Comparison of ENCODE assay signal across 20 mouse cellular contexts in genomic region chrX:134882334-134882733, GRCm38 (mm10).
A peak's percentile ranks its signal among the peaks of the same experiment; 100 is the strongest.
DNase-seq lines count a peak whose midpoint lies in the region; ATAC-seq and TF ChIP-seq lines count a peak whose summit lies in the region.
"Had no signal": no experiment of that assay in that cellular context is flagged by ENCODE, and none has a peak within 500 bp of the region (broad histone marks: within the 10 kb centered on the region; RNA-seq: fewer than 3 reads in every experiment).

No protein-coding gene starts in this region.

- no peak for TF ChIP-seq CTCF in heart, postnatal 0 days (IDR thresholded peaks at IDR 0.05; ENCODE audit: low read depth)

- H3K4me3 ChIP-seq in heart, postnatal 0 days (ENCODE audit: low read depth, low read length): no peak overlapping the region
- H3K4me3 ChIP-seq in brown adipose tissue, adult 24 weeks (ENCODE audit: insufficient read depth, low read depth, low read length): no peak overlapping the region
- H3K4me3 ChIP-seq in intestine, embryonic 16.5 days (ENCODE audit: low read length): no peak overlapping the region
- no peak overlapping the region for H3K4me3 ChIP-seq in stomach, embryonic 16.5 days (replicated peaks; ENCODE audit: low read length)
- no peak overlapping the region for H3K4me3 ChIP-seq in liver, embryonic 12.5 days
- H3K4me3 ChIP-seq: heart, embryonic 10.5 days; left cerebral cortex, adult 2 months had no signal

- no peak overlapping the region for H3K4me2 ChIP-seq in heart, postnatal 0 days (ENCODE audit: low read depth, low read length)
- no peak overlapping the region for H3K4me2 ChIP-seq in intestine, embryonic 16.5 days (ENCODE audit: low read depth, low read length)
- H3K4me2 ChIP-seq in stomach, embryonic 16.5 days (ENCODE audit: low read depth, low read length): no peak overlapping the region
- H3K4me2 ChIP-seq in liver, embryonic 12.5 days: no peak overlapping the region

- ATAC-seq in heart, postnatal 0 days (ENCODE audit: insufficient read depth, low read depth): no peak
- no peak for ATAC-seq in intestine, embryonic 16.5 days
- peak; percentile 62; the same call in 1 of the 2 replicates for ATAC-seq in stomach, embryonic 16.5 days (ENCODE audit: insufficient read depth, low FRiP score)
- ATAC-seq in liver, embryonic 12.5 days: no peak
- no peak for ATAC-seq in megakaryocyte-erythroid progenitor cell, adult 5-6 weeks (replicated peaks; ENCODE audit: low FRiP score, low TSS enrichment, poor library complexity, severe bottlenecking)
- ATAC-seq: forebrain, embryonic 14.5 days; hindbrain, embryonic 16.5 days; midbrain, embryonic 16.5 days had no signal

- H3K36me3 ChIP-seq in heart, postnatal 0 days (replicated peaks; ENCODE audit: control insufficient read depth, insufficient read depth, low read length): no peaks in the 10 kb centered on the region
- no peaks in the 10 kb centered on the region for H3K36me3 ChIP-seq in intestine, embryonic 16.5 days (ENCODE audit: control insufficient read depth, insufficient read depth, low read length)
- no peaks in the 10 kb centered on the region for H3K36me3 ChIP-seq in stomach, embryonic 16.5 days (ENCODE audit: control insufficient read depth, insufficient read depth, low read length)
- no peaks in the 10 kb centered on the region for H3K36me3 ChIP-seq in liver, embryonic 12.5 days
- H3K36me3 ChIP-seq: heart, embryonic 10.5 days had no signal

- no peak overlapping the region for H3K9ac ChIP-seq in heart, postnatal 0 days (replicated peaks; ENCODE audit: low read depth, low read length)
- H3K9ac ChIP-seq in intestine, embryonic 16.5 days (ENCODE audit: low read depth, low read length): no peak overlapping the region
- no peak overlapping the region for H3K9ac ChIP-seq in stomach, embryonic 16.5 days (ENCODE audit: low read length)
- no peak overlapping the region for H3K9ac ChIP-seq in liver, embryonic 12.5 days

- peak overlapping the region; percentile 43 for H3K27ac ChIP-seq in heart, postnatal 0 days (ENCODE audit: low read depth)
- H3K27ac ChIP-seq in brown adipose tissue, adult 24 weeks (replicated peaks; ENCODE audit: low read depth, low read length): 0 out of 2 replicates have a peak overlapping the region, but pooled peaks have one; percentile 11
- H3K27ac ChIP-seq in intestine, embryonic 16.5 days (ENCODE audit: low read length): peak overlapping the region; percentile 54
- H3K27ac ChIP-seq in stomach, embryonic 16.5 days (ENCODE audit: low read length): peak overlapping the region; percentile 66; the same call in 1 of the 2 replicates
- H3K27ac ChIP-seq in liver, embryonic 12.5 days: no peak overlapping the region
- H3K27ac ChIP-seq: heart, embryonic 10.5 days; left cerebral cortex, adult 2 months had no signal

- no peak for TF ChIP-seq EP300 in heart, postnatal 0 days (IDR thresholded peaks at IDR 0.05; ENCODE audit: low read depth)

- 66% methylated on average over 5 of the region's 5 CpGs for WGBS in heart, postnatal 0 days
- 54% methylated on average over 5 of the region's 5 CpGs for WGBS in intestine, embryonic 16.5 days
- 49% methylated on average over 5 of the region's 5 CpGs for WGBS in stomach, embryonic 16.5 days
- WGBS in liver, embryonic 12.5 days (ENCODE audit: insufficient replicate concordance): 59% methylated on average over 5 of the region's 5 CpGs

- H3K27me3 ChIP-seq in heart, postnatal 0 days (ENCODE audit: control insufficient read depth, insufficient read depth, low read length): no peaks in the 10 kb centered on the region
- no peaks in the 10 kb centered on the region for H3K27me3 ChIP-seq in intestine, embryonic 16.5 days (replicated peaks; ENCODE audit: control insufficient read depth, insufficient read depth, low read length)
- H3K27me3 ChIP-seq in stomach, embryonic 16.5 days (ENCODE audit: control insufficient read depth, insufficient read depth, low read length): no peaks in the 10 kb centered on the region; the same call in 1 of the 2 replicates
- H3K27me3 ChIP-seq in liver, embryonic 12.5 days (replicated peaks): no peaks in the 10 kb centered on the region

- no peak for DNase-seq in heart, postnatal 0 days (ENCODE audit: low spot score)
- DNase-seq in heart, adult 11 months: no peak
- DNase-seq: adrenal gland, adult 2 months; cerebellum, adult 8-10 months; gastrocnemius, postnatal 36 days; kidney, adult 8-10 months; kidney, postnatal 25 days; lung, postnatal 36 days; retina, postnatal 1 day; right cerebral cortex, postnatal 4 days had no signal

- H3K9me3 ChIP-seq in heart, postnatal 0 days (replicated peaks; ENCODE audit: control insufficient read depth, low read length): no peaks in the 10 kb centered on the region
- H3K9me3 ChIP-seq in intestine, embryonic 16.5 days (ENCODE audit: control insufficient read depth, low read length): no peaks in the 10 kb centered on the region
- H3K9me3 ChIP-seq in stomach, embryonic 16.5 days (replicated peaks; ENCODE audit: control insufficient read depth, low read length): no peaks in the 10 kb centered on the region
- H3K9me3 ChIP-seq in liver, embryonic 12.5 days (replicated peaks): no peaks in the 10 kb centered on the region
- H3K9me3 ChIP-seq: heart, embryonic 10.5 days had no signal

- no peaks in the 10 kb centered on the region for H3K4me1 ChIP-seq in heart, postnatal 0 days (ENCODE audit: control insufficient read depth, insufficient read depth)
- no peaks in the 10 kb centered on the region for H3K4me1 ChIP-seq in brown adipose tissue, adult 24 weeks (ENCODE audit: control insufficient read depth, insufficient read depth, insufficient read length, low read length)
- H3K4me1 ChIP-seq in intestine, embryonic 16.5 days (ENCODE audit: control insufficient read depth, insufficient read depth, low read length): no peaks in the 10 kb centered on the region
- H3K4me1 ChIP-seq in stomach, embryonic 16.5 days (ENCODE audit: control insufficient read depth, insufficient read depth, low read length): no peaks in the 10 kb centered on the region
- H3K4me1 ChIP-seq in liver, embryonic 12.5 days: no peaks in the 10 kb centered on the region
- H3K4me1 ChIP-seq: heart, embryonic 10.5 days had no signal
